Mouse (Mus musculus) C2C12 (cell line): Measurements from ENCODE around the gene Efcab3. TPM values are rescaled to one million over a fixed set of nuclear protein-coding genes. Genes with fewer than 3 reads are reported as not detected.

Source experiments
- H3K27me3 ChIP-seq: one replicate; pipeline ENCODE4 v1.6.1; 2011; ENCODE audit not compliant: control insufficient read depth, insufficient read depth, insufficient read length
- H3K36me3 ChIP-seq: one replicate; pipeline ENCODE4 v1.6.1; 2011; ENCODE audit not compliant: control insufficient read depth, insufficient read depth
- H3K4me3 ChIP-seq: one replicate; pipeline ENCODE4 v1.5.1; 2011; ENCODE audit warnings: mild to moderate bottlenecking, control low read depth; ENCODE audit not compliant: poor library complexity, insufficient read depth, severe bottlenecking
- H3K79me2 ChIP-seq: one replicate; pipeline ENCODE4 v1.6.1; 2011; ENCODE audit not compliant: control insufficient read depth, insufficient read depth
- H3K79me3 ChIP-seq: one replicate; pipeline ENCODE4 v1.6.1; 2011; ENCODE audit warnings: low read depth, control low read depth
- H3ac ChIP-seq: one replicate; pipeline ENCODE3; 2011; ENCODE audit warnings: low read depth; ENCODE audit not compliant: control insufficient read depth, insufficient read length
- CEBPB ChIP-seq: IDR thresholded peaks from one replicate; pipeline ENCODE4 v1.6.1; 2011; ENCODE audit warnings: low read depth, mild to moderate bottlenecking, control low read depth, moderate library complexity
- CTCF ChIP-seq: IDR thresholded peaks from one replicate; pipeline ENCODE4 v1.5.1; 2011; ENCODE audit not compliant: control insufficient read depth, insufficient read depth, insufficient read length
- FOSL1 ChIP-seq: IDR thresholded peaks from one replicate; pipeline ENCODE4 v1.8.0; 2011; ENCODE audit warnings: mild to moderate bottlenecking, low read length; ENCODE audit not compliant: poor library complexity, insufficient read depth, severe bottlenecking
- MAX ChIP-seq: IDR thresholded peaks from one replicate; pipeline ENCODE4 v1.6.1; 2011; ENCODE audit warnings: mild to moderate bottlenecking, control low read depth
- MYOD1 ChIP-seq: IDR thresholded peaks from one replicate; pipeline ENCODE4 v1.6.1; 2011; ENCODE audit warnings: low read depth; ENCODE audit not compliant: control insufficient read depth, insufficient read length
- MYOG ChIP-seq: IDR thresholded peaks from one replicate; pipeline ENCODE4 v1.6.1; 2011; ENCODE audit not compliant: control insufficient read depth, insufficient read length; ENCODE audit errors: extremely low read depth
- USF1 ChIP-seq: IDR thresholded peaks from one replicate; pipeline ENCODE4 v1.6.1; 2011; ENCODE audit warnings: low read depth, mild to moderate bottlenecking, control low read depth, moderate library complexity
- polyA plus RNA-seq: library from polyadenylated mRNA; unstranded; fragments of >200 nt; fragmentation: generic; extraction: Trizol; gene quantifications from one replicate; pipeline ENCODE4 v1.2.1, GENCODE M21; 2012; ENCODE audit warnings: missing spikeins

Gene Efcab3
- polyA plus RNA-seq, 1 experiment = not detected

GRCm38 (mm10) chr11:105156748-105157267 is 93.4 kb downstream of the Efcab3 start:
- no peaks in the 10 kb centered on the region for H3K27me3 ChIP-seq
- H3K79me2 ChIP-seq = no peaks in the 10 kb centered on the region
- no peak overlapping the region for H3ac ChIP-seq
- TF ChIP-seq FOSL1 = no peak
- no peak for TF ChIP-seq MYOD1
- TF ChIP-seq MAX = no peak
- TF ChIP-seq CEBPB = no peak
- TF ChIP-seq MYOG = no peak
- TF ChIP-seq CTCF = no peak
- TF ChIP-seq USF1 = no peak
- no peaks in the 10 kb centered on the region for H3K79me3 ChIP-seq
- H3K4me3 ChIP-seq = no peak overlapping the region
- no peaks in the 10 kb centered on the region for H3K36me3 ChIP-seq

DNA sequence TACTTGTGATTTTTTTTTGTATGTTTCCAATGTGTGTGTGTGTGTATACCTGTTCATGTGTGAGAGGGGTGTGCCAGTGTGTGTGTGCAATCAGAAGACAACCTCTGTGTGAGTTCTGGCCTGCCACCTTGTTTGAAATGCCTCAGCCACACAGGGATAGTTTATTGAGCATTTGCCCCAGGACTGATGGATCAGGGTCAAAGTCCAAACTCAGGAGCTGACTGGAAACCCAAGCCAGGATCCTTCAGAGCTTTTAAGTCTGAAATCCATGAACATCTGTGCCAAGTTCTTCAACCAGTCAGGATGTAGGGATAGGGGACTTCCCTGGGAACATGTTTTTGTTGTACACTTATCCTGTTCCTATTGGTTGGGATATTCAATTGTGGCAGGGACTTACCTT is 94.7 kb downstream of the Efcab3 start:
- no peaks in the 10 kb centered on the region for H3K27me3 ChIP-seq
- H3K4me3 ChIP-seq = no peak overlapping the region
- H3ac ChIP-seq = no peak overlapping the region
- H3K79me2 ChIP-seq = no peaks in the 10 kb centered on the region
- no peaks in the 10 kb centered on the region for H3K79me3 ChIP-seq
- TF ChIP-seq CTCF (no peak), CEBPB (no peak), USF1 (no peak), MYOG (no peak), MYOD1 (no peak), MAX (no peak), FOSL1 (no peak)
- H3K36me3 ChIP-seq = no peaks in the 10 kb centered on the region

- Histone ChIP-seq H3ac (no peak overlapping the region), H3K27me3 (no peaks in the 10 kb centered on the region), H3K4me3 (no peak overlapping the region), H3K79me2 (no peaks in the 10 kb centered on the region), H3K36me3 (no peaks in the 10 kb centered on the region), H3K79me3 (no peaks in the 10 kb centered on the region)
- no peak for TF ChIP-seq MYOG
- no peak for TF ChIP-seq CEBPB
- TF ChIP-seq FOSL1 = peak; percentile 57
- no peak for TF ChIP-seq USF1
- TF ChIP-seq MYOD1 = no peak
- no peak for TF ChIP-seq CTCF
- TF ChIP-seq MAX = peak; percentile 82
Measured at GRCm38 (mm10) chr11:105159673-105160360, 96.4 kb downstream of the Efcab3 start.

GRCm38 (mm10) chr11:105161411-105161810 is 98.0 kb downstream of the Efcab3 start:
- no peaks in the 10 kb centered on the region for H3K27me3 ChIP-seq
- H3K4me3 ChIP-seq = no peak overlapping the region
- no peak for TF ChIP-seq USF1
- TF ChIP-seq FOSL1 = no peak
- TF ChIP-seq MYOD1 = no peak
- TF ChIP-seq CEBPB = no peak
- no peak for TF ChIP-seq MYOG
- TF ChIP-seq MAX = no peak
- no peak for TF ChIP-seq CTCF

GRCm38 (mm10) chr11:105164516-105165510 is 101.4 kb downstream of the Efcab3 start:
- no peak overlapping the region for H3K4me3 ChIP-seq

More at GRCm38 (mm10) chr11:105161411-105161810, 98.0 kb downstream of the Efcab3 start:
- H3ac ChIP-seq = no peak overlapping the region
- H3K79me3 ChIP-seq = no peaks in the 10 kb centered on the region
- H3K36me3 ChIP-seq = no peaks in the 10 kb centered on the region
- H3K79me2 ChIP-seq = no peaks in the 10 kb centered on the region

More at GRCm38 (mm10) chr11:105164516-105165510, 101.4 kb downstream of the Efcab3 start:
- no peak for TF ChIP-seq FOSL1
- TF ChIP-seq CTCF = no peak
- TF ChIP-seq USF1 = no peak
- no peak for TF ChIP-seq CEBPB
- no peak for TF ChIP-seq MYOD1
- TF ChIP-seq MAX = no peak
- TF ChIP-seq MYOG = no peak
- H3K79me2 ChIP-seq = no peaks in the 10 kb centered on the region
- H3K36me3 ChIP-seq = no peaks in the 10 kb centered on the region
- H3ac ChIP-seq = no peak overlapping the region
- H3K79me3 ChIP-seq = no peaks in the 10 kb centered on the region
- no peaks in the 10 kb centered on the region for H3K27me3 ChIP-seq
